Mouse (Mus musculus) embryonic facial prominence, embryonic 10.5 days (tissue): ENCODE measurements around the gene Gcnt2. TPM values are rescaled to one million over a fixed set of nuclear protein-coding genes. Genes with fewer than 3 reads are reported as not detected.

ENCODE experiments used
- DNase-seq: peaks from one replicate; pipeline ENCODE4 v3.0.0-alpha.2; 2017; ENCODE audit warnings: low spot score
- H3K27ac ChIP-seq: fragments of 300-500 bp; sonication (generic); replicated peaks from 2 replicates; pipeline ENCODE4 v1.5.1; 2016; ENCODE audit warnings: mild to moderate bottlenecking
- H3K27me3 ChIP-seq: fragments of 300-500 bp; sonication (generic); replicated peaks from 2 replicates; pipeline ENCODE4 v1.6.1; 2016; ENCODE audit warnings: low read depth, mild to moderate bottlenecking; ENCODE audit not compliant: poor library complexity, severe bottlenecking
- H3K36me3 ChIP-seq: fragments of 300-500 bp; sonication (generic); replicated peaks from 2 replicates; pipeline ENCODE4 v1.6.1; 2016; ENCODE audit warnings: mild to moderate bottlenecking, moderate library complexity
- H3K4me1 ChIP-seq: fragments of 300-500 bp; sonication (generic); 2 replicates; pipeline ENCODE4 v1.6.1; 2016
- H3K4me3 ChIP-seq: fragments of 300-500 bp; sonication (generic); 2 replicates; pipeline ENCODE4 v1.5.1; 2016; ENCODE audit warnings: mild to moderate bottlenecking, moderate library complexity
- H3K9me3 ChIP-seq: fragments of 300-500 bp; sonication (generic); 2 replicates; pipeline ENCODE4 v1.6.1; 2016; ENCODE audit warnings: mild to moderate bottlenecking
- WGBS: fragments of 180-500 bp; shearing (Covaris S2); methylation state at CpG from one replicate; pipeline ENCODE4 v1.1.7; 2016; 5-methylcytosine and 5-hydroxymethylcytosine counted together
- polyA plus RNA-seq: library from polyadenylated mRNA; unstranded; fragments of >200 nt; fragmentation: Nextera tagmentation; extraction: Ambion mirVana; gene quantifications from 2 replicates; pipeline ENCODE4 v1.2.1, GENCODE M21; 2016

Gene Gcnt2
- polyA plus RNA-seq, 1 experiment from 2014 or later: 2.9 TPM

DNA sequence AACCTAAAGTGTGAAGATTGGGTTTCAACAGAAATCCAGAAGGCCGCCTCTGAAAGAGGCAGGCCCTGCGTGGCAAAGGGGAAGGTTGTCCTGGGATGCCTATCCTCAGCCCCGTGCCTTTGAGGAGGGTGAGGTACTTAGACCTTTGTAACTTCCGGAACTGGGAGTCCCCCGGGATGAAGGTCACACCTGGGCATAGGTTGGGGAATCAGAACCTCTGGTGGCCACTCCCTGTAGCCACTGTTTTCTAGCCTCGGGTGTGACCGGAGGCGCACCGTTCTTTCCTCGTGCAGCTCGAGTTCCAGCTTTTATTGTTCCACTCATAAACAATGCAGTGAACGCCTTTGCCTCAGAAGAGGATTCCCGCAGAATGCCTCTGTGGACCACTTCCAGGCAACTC, 7.6 kb upstream of the Gcnt2 start:
- peaks cover 10% of the 10 kb centered on the region for H3K4me1 ChIP-seq
- H3K27ac ChIP-seq: no peak overlapping the region
- H3K9me3 ChIP-seq: no peaks in the 10 kb centered on the region
- H3K27me3 ChIP-seq: no peaks in the 10 kb centered on the region; the same call in 1 of the 2 replicates
- DNase-seq: no peak
- 74% methylated on average over 13 of the region's 13 CpGs for WGBS
- no peaks in the 10 kb centered on the region for H3K36me3 ChIP-seq
- H3K4me3 ChIP-seq: no peak overlapping the region

- no peaks in the 10 kb centered on the region; the same call in 1 of the 2 replicates for H3K27me3 ChIP-seq
- H3K9me3 ChIP-seq: no peaks in the 10 kb centered on the region
- no peak overlapping the region for H3K27ac ChIP-seq
- no peak for DNase-seq
- no peaks in the 10 kb centered on the region for H3K36me3 ChIP-seq
- H3K4me3 ChIP-seq: no peak overlapping the region
- 91% methylated on average over 5 of the region's 5 CpGs for WGBS
- H3K4me1 ChIP-seq: peaks cover 13% of the 10 kb centered on the region
Observed at GRCm38 (mm10) chr13:40852791-40853190, 6.8 kb upstream of the Gcnt2 start.

DNA sequence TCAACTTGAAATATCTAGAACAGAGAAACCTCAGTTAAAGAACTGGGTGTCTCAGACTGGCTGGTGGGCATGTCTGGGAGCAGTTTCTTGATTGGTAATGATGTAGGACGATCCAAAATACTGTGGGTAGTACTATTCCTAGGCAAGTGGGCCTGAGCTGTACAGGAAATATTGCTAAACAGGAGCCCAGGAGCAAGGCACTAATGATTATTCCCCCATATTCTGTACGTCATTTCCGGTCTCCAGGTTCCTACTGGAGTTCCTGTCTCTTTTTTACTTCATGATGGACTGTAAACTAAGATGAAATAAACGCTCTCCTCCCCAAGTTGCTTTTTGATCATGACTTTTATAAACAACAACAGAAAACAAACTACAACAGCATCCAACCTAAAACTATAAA, 5.7 kb upstream of the Gcnt2 start:
- Histone ChIP-seq H3K4me1 (peaks cover 13% of the 10 kb centered on the region), H3K27ac (no peak overlapping the region), H3K36me3 (no peaks in the 10 kb centered on the region), H3K4me3 (peak overlapping the region; percentile 53; the same call in 1 of the 2 replicates), H3K9me3 (no peaks in the 10 kb centered on the region), H3K27me3 (no peaks in the 10 kb centered on the region; the same call in 1 of the 2 replicates)
- DNase-seq: no peak
- WGBS: 84% methylated on average over 4 of the region's 4 CpGs

DNA sequence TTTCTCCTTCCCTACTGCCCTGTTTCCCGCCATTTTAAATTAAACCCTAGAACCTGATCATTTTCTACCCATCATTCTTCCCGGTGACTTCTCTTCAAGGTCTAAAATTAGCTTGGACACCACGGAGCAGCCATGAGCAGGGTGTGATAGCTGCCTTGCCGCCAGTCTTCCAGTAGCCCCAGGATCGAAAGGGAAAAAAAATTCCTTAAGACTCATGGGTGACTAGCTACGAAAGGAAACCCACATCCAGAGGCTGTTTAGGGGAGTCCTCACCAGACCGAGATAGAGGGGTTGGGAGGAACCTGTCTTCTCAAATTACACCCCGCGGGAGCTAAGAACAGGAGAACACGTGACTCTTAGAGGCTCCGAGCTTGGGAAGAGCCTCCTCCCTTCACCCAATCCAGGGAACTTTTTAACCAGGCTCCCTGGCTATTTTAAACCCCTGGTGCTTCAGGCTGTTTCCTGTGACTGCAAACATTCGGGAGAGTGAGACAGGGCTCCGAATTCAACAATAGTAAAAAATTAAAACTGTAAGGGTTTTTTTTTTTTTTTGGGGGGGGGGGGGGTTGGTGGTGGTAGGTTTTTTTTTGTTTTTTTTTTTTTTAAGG, 5.0 kb upstream of the Gcnt2 start:
- H3K27ac ChIP-seq: peak overlapping the region; percentile 80
- no peaks in the 10 kb centered on the region for H3K9me3 ChIP-seq
- peak overlapping the region; percentile 53 for H3K4me3 ChIP-seq
- peaks cover 16% of the 10 kb centered on the region for H3K4me1 ChIP-seq
- no peaks in the 10 kb centered on the region; the same call in 1 of the 2 replicates for H3K27me3 ChIP-seq
- WGBS: 1% methylated on average over 13 of the region's 13 CpGs
- no peaks in the 10 kb centered on the region for H3K36me3 ChIP-seq
- DNase-seq: peak; percentile 61

- Histone ChIP-seq H3K36me3 (no peaks in the 10 kb centered on the region), H3K4me1 (peaks cover 22% of the 10 kb centered on the region), H3K27me3 (no peaks in the 10 kb centered on the region; the same call in 1 of the 2 replicates), H3K4me3 (no peak overlapping the region), H3K27ac (no peak overlapping the region), H3K9me3 (no peaks in the 10 kb centered on the region)
- WGBS: 66% methylated on average over 6 of the region's 6 CpGs
- no peak for DNase-seq
Observed at GRCm38 (mm10) chr13:40855266-40855665, 4.3 kb upstream of the Gcnt2 start.

DNA sequence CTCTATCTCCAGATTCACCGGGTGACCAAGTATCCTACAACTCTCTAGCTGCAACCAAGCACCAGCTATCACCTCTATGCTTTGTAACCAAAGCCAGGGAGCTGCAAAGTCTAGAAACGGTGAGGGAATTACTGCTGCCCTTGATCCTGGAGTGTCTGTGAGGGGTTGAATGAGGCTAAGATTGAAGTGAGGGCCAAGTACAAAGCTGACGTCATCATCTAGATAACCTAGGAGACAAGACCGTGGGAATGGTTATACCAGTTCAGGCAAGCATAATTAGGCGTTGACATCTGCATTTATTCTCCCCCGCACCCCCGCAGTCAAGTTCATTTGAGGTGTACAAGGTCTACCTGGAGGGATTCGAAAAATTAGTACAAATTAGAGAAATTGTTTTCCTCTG, 2.8 kb upstream of the Gcnt2 start:
- 88% methylated on average over 8 of the region's 8 CpGs for WGBS
- Histone ChIP-seq H3K27ac (no peak overlapping the region), H3K4me3 (no peak overlapping the region), H3K27me3 (no peaks in the 10 kb centered on the region; the same call in 1 of the 2 replicates), H3K4me1 (peaks cover 22% of the 10 kb centered on the region), H3K9me3 (no peaks in the 10 kb centered on the region), H3K36me3 (no peaks in the 10 kb centered on the region)
- DNase-seq: no peak

GRCm38 (mm10) chr13:40857281-40857818, 2.2 kb upstream of the Gcnt2 start:
- no peaks in the 10 kb centered on the region for H3K9me3 ChIP-seq
- H3K36me3 ChIP-seq: no peaks in the 10 kb centered on the region
- no peaks in the 10 kb centered on the region; the same call in 1 of the 2 replicates for H3K27me3 ChIP-seq
- 74% methylated on average over 13 of the region's 13 CpGs for WGBS
- no peak overlapping the region for H3K27ac ChIP-seq
- no peak overlapping the region for H3K4me3 ChIP-seq
- no peak for DNase-seq
- H3K4me1 ChIP-seq: peaks cover 22% of the 10 kb centered on the region

- WGBS: 84% methylated on average over 8 of the region's 8 CpGs
- Histone ChIP-seq H3K36me3 (no peaks in the 10 kb centered on the region), H3K27me3 (no peaks in the 10 kb centered on the region), H3K9me3 (no peaks in the 10 kb centered on the region), H3K4me1 (peaks cover 20% of the 10 kb centered on the region), H3K27ac (no peak overlapping the region), H3K4me3 (no peak overlapping the region)
- DNase-seq: no peak
Observed at GRCm38 (mm10) chr13:40859225-40859624, 329 bp upstream of the Gcnt2 start.

GRCm38 (mm10) chr13:40863006-40863405, 3.5 kb downstream of the Gcnt2 start:
- no peak overlapping the region for H3K4me3 ChIP-seq
- H3K9me3 ChIP-seq: no peaks in the 10 kb centered on the region
- no peaks in the 10 kb centered on the region; the same call in 1 of the 2 replicates for H3K27me3 ChIP-seq
- H3K27ac ChIP-seq: no peak overlapping the region
- H3K36me3 ChIP-seq: no peaks in the 10 kb centered on the region
- WGBS: 90% methylated on average over 9 of the region's 9 CpGs
- H3K4me1 ChIP-seq: peaks cover 9% of the 10 kb centered on the region
- DNase-seq: no peak

DNA sequence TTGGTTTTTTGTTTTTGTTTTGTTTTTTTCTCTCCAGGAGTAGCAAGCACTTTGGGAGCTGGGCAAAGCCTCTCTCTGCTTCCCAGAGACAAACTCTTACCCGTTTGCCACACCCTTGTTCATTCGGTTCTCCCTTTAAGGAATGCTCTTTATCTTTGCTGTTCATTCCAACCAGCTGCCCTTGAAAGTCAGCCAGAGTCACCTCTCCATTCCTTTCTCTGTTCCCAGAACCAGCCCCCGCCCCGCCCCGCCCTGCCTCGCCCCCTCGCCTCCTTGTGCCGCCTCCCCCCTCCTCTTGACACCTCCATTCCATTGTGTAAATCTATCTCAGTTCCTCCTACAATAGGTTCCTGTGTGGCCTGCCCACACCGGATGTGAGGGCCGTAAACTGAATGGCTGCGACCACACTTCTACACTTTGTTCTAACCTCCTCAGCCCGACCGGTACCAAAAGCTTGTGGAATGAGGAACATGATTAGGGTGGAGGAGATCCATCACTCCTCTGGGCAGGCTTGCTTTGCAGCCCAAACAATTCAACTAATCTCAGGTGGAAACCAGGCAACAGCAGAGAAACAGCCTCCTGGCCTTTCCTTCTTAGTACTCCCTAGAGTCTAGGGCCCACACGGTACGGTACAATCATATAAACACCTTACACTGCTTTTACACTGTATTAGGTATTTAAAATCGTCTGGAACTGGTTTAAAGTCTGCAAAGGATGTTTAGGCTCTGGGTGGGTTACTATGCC, 9.5 kb downstream of the Gcnt2 start:
- peak; percentile 19 for DNase-seq
- 31% methylated on average over 16 of the region's 16 CpGs for WGBS
- Histone ChIP-seq H3K27ac (peak overlapping the region; percentile 40; the same call in 1 of the 2 replicates), H3K36me3 (no peaks in the 10 kb centered on the region), H3K4me3 (no peak overlapping the region), H3K9me3 (0 out of 2 replicates have a peak, but pooled peaks cover 2% of the 10 kb centered on the region), H3K27me3 (peaks cover 20% of the 10 kb centered on the region), H3K4me1 (peaks cover 14% of the 10 kb centered on the region)

- no peak overlapping the region for H3K27ac ChIP-seq
- no peak for DNase-seq
- peaks cover 21% of the 10 kb centered on the region for H3K4me1 ChIP-seq
- no peaks in the 10 kb centered on the region for H3K36me3 ChIP-seq
- 0 out of 2 replicates have a peak, but pooled peaks cover 2% of the 10 kb centered on the region for H3K9me3 ChIP-seq
- H3K4me3 ChIP-seq: no peak overlapping the region
- 80% methylated on average over 5 of the region's 5 CpGs for WGBS
- H3K27me3 ChIP-seq: peaks cover 44% of the 10 kb centered on the region
Observed at GRCm38 (mm10) chr13:40874021-40874420, 14.5 kb downstream of the Gcnt2 start.

DNA sequence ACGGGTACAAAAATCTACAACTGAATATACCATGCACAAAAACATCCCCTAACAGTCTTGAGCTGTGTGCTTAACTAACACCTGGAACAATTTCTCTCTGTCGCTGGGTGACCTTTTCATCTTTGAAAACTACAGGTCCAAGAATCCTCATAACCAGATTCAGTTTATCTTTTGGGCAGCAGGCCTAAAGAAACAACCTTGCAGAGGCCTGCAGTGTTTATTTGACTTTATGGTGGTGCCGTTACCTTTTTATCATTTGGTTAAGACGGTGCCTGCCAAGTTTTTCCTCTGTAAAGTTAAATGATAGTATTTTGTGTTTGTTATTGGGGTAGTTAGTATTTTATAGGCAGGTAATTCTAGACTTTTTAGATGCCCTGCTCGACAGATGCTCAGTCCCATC, 15.9 kb downstream of the Gcnt2 start:
- Histone ChIP-seq H3K4me1 (peaks cover 20% of the 10 kb centered on the region), H3K9me3 (0 out of 2 replicates have a peak, but pooled peaks cover 2% of the 10 kb centered on the region), H3K4me3 (no peak overlapping the region), H3K27ac (no peak overlapping the region), H3K27me3 (peaks cover 57% of the 10 kb centered on the region), H3K36me3 (no peaks in the 10 kb centered on the region)
- 86% methylated on average over 5 of the region's 5 CpGs for WGBS
- no peak for DNase-seq
